Mouse (Mus musculus) cortical plate, adult 2 months (tissue): ENCODE data around the gene Nrg4.

ENCODE experiments used
- CTCF ChIP-seq: fragments of 200-500 bp; IDR thresholded peaks from 2 replicates; pipeline ENCODE4 v1.5.1; 2011; ENCODE audit warnings: mild to moderate bottlenecking, control low read depth, low read length; ENCODE audit not compliant: insufficient read depth; ENCODE audit errors: extremely low read depth
- POLR2A ChIP-seq: fragments of 200-500 bp; IDR thresholded peaks from 2 replicates; pipeline ENCODE4 v1.6.1; 2011; ENCODE audit warnings: mild to moderate bottlenecking, low read length, control low read depth; ENCODE audit not compliant: insufficient read depth; ENCODE audit errors: extremely low read depth

GRCm38 (mm10) chr9:55307557-55307956 is 19.1 kb downstream of the Nrg4 start:
- TF ChIP-seq POLR2A (no peak), CTCF (no peak)
